Mouse (Mus musculus) cerebellum, adult 2 months (tissue): Measurements from ENCODE around the gene Slc8a3.

Source experiments
- CTCF ChIP-seq: fragments of 200-500 bp; IDR thresholded peaks from 2 replicates; pipeline ENCODE4 v1.5.1; 2011; ENCODE audit warnings: low read depth, mild to moderate bottlenecking, control low read depth, low read length, moderate library complexity, borderline replicate concordance; ENCODE audit not compliant: insufficient read depth
- POLR2A ChIP-seq: fragments of 200-500 bp; IDR thresholded peaks from 2 replicates; pipeline ENCODE4 v1.6.1; 2011; ENCODE audit warnings: low read length, control low read depth, borderline replicate concordance; ENCODE audit not compliant: insufficient read depth

DNA sequence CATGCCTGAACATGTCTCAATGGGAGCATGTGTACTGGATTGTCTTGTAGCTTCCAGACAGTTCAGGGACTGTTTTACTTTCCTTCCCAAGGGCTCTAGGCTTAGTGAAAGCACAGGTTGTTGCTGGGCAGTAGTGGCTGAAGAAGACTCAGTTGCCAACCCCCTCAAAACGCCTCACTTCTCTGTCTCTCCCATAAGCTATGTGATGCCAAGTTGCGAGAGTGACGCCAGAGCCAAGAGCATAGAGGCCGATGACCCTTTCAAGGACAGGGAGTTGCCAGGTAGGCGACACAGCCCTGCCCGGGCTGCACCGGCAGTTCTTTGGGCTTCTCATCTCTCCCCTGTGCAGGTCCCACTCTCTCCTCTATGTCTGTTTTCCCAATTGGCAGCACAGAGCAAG is 164.9 kb downstream of the Slc8a3 start:
- no peak for TF ChIP-seq CTCF
- no peak for TF ChIP-seq POLR2A
